Mouse (Mus musculus) urinary bladder, postnatal 25 days (tissue): ENCODE measurements around the gene Ofcc1.

ENCODE experiments used
- DNase-seq: peaks from one replicate; pipeline ENCODE4 v3.0.0; 2022; ENCODE audit warnings: low spot score

Gene Ofcc1

GRCm38 (mm10) chr13:39997901-39998300, 363.3 kb downstream of the Ofcc1 start:
- DNase-seq = no peak

- no peak for DNase-seq
Observed at GRCm38 (mm10) chr13:39979294-39980061, 381.8 kb downstream of the Ofcc1 start.

GRCm38 (mm10) chr13:39968349-39969016, 392.8 kb downstream of the Ofcc1 start:
- DNase-seq = no peak

- DNase-seq = no peak
Observed at GRCm38 (mm10) chr13:39957226-39957625, 404.0 kb downstream of the Ofcc1 start.

GRCm38 (mm10) chr13:39956017-39956416, 405.2 kb downstream of the Ofcc1 start:
- no peak for DNase-seq
